Mouse (Mus musculus) liver, embryonic 13.5 days (tissue): ENCODE data around the gene Parp11. TPM values are rescaled to one million over a fixed set of nuclear protein-coding genes. Genes with fewer than 3 reads are reported as not detected.
A peak's percentile ranks its signal among the peaks of the same experiment; 100 is the strongest.

Experiments
- ATAC-seq: fragments of 200-750 bp; cut with Nextera tagmentation; 2 replicates; pipeline ENCODE4 v1.8.0; 2017; ENCODE audit warnings: low read depth, mild to moderate bottlenecking, moderate number of reproducible peaks, moderate library complexity
- DNase-seq: peaks from one replicate; pipeline ENCODE4 v3.0.0; 2022
- H3K27ac ChIP-seq: fragments of 300-500 bp; sonication (generic); 2 replicates; pipeline ENCODE4 v1.5.1; 2015; ENCODE audit warnings: moderate library complexity, mild to moderate bottlenecking, inconsistent platforms
- H3K27me3 ChIP-seq: fragments of 300-500 bp; sonication (generic); 2 replicates; pipeline ENCODE4 v1.6.1; 2015; ENCODE audit warnings: mild to moderate bottlenecking, inconsistent platforms
- H3K36me3 ChIP-seq: fragments of 300-500 bp; sonication (generic); 2 replicates; pipeline ENCODE4 v1.6.1; 2015; ENCODE audit warnings: mild to moderate bottlenecking, inconsistent platforms
- H3K4me1 ChIP-seq: fragments of 300-500 bp; sonication (generic); replicated peaks from 2 replicates; pipeline ENCODE4 v1.6.1; 2015; ENCODE audit warnings: inconsistent platforms
- H3K4me2 ChIP-seq: fragments of 300-500 bp; sonication (generic); 2 replicates; pipeline ENCODE4 v1.6.1; 2015; ENCODE audit warnings: inconsistent platforms, mild to moderate bottlenecking, moderate library complexity
- H3K4me3 ChIP-seq: fragments of 300-500 bp; sonication (generic); replicated peaks from 2 replicates; pipeline ENCODE4 v1.5.1; 2015; ENCODE audit warnings: mild to moderate bottlenecking, inconsistent platforms
- H3K9ac ChIP-seq: fragments of 300-500 bp; sonication (generic); 2 replicates; pipeline ENCODE4 v1.6.1; 2015; ENCODE audit warnings: mild to moderate bottlenecking, inconsistent platforms
- H3K9me3 ChIP-seq: fragments of 300-500 bp; sonication (generic); replicated peaks from 2 replicates; pipeline ENCODE4 v1.6.1; 2016; ENCODE audit warnings: inconsistent platforms
- WGBS: fragments of 180-500 bp; shearing (Covaris S2); methylation state at CpG from one replicate; pipeline ENCODE4 v1.1.7; 2015; ENCODE audit not compliant: insufficient replicate concordance; 5-methylcytosine and 5-hydroxymethylcytosine counted together
- polyA plus RNA-seq: library from polyadenylated mRNA; unstranded; fragments of >200 nt; fragmentation: Nextera tagmentation; extraction: Ambion mirVana; gene quantifications from 2 replicates; pipeline ENCODE4 v1.2.1, GENCODE M21; 2015

Parp11 gene
- polyA plus RNA-seq, result 6.2 and 7.5 TPM in 2 replicates

DNA sequence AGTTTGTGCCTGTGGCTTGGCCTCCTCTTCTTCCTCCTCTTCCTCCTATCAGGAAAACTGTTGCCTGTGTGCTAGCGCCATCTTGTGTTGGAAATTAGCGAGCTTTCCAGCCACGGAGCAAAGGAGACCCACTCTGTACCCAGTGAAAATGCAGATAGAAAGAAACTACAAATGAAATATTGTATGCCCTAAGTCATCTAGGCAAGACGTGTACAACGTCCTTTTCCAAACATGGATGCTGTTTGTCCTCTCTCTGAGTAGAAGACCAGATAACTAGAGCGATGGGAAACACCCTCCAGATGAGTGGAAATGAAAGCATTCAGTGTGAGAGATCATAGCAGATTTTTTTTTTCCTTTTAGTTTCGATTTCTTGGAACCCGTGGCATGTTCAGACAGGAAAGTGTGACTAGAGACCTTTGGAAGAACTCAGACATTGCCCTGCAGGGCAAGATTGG, at the start of gene Parp11:
TSS of gene Parp11 (plus strand) at position 405 of the 455 bp plus-strand sequence.
- Histone ChIP-seq H3K27me3 (peaks cover 35% of the 10 kb centered on the region), H3K9me3 (no peaks in the 10 kb centered on the region), H3K4me1 (peaks cover 20% of the 10 kb centered on the region), H3K27ac (no peak within 1 kb of the TSS), H3K9ac (no peak within 1 kb of the TSS), H3K4me3 (no peak within 1 kb of the TSS), H3K36me3 (no peaks in the 10 kb centered on the region), H3K4me2 (peak within 1 kb of the TSS; percentile 27)
- WGBS, result 9% methylated on average over 8 of the region's 8 CpGs
- ATAC-seq (no peak), DNase-seq (peak; percentile 26)

DNA sequence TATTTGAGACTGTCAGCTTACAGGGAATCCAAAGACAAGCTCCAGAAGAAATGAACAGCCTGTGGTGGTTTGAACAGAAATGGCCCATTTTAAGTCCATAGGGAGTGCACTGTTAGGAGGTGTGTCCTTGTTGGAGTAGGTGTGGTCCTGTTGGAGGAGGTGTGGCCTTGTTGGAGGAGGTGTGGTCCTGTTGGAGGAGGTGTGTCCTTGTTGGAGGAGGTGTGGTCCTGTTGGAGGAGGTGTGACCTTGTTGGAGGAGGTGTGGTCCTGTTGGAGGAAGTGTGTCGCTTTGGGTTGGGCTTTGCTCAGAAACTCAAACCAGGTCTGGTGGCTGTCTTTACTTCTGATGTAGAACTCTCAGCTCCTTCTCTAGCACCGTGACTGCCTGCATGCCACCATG, 48.6 kb upstream of the Parp11 start:
- no peak overlapping the region for H3K4me2 ChIP-seq
- H3K4me3 ChIP-seq, result no peak overlapping the region
- no peak overlapping the region for H3K9ac ChIP-seq
- H3K4me1 ChIP-seq, result peaks cover 22% of the 10 kb centered on the region
- no peaks in the 10 kb centered on the region for H3K27me3 ChIP-seq
- 22% methylated on average over 2 of the region's 2 CpGs for WGBS
- peak; percentile 87 for ATAC-seq
- H3K36me3 ChIP-seq, result no peaks in the 10 kb centered on the region
- H3K27ac ChIP-seq, result no peak overlapping the region
- DNase-seq, result peak; percentile 66
- H3K9me3 ChIP-seq, result no peaks in the 10 kb centered on the region

DNA sequence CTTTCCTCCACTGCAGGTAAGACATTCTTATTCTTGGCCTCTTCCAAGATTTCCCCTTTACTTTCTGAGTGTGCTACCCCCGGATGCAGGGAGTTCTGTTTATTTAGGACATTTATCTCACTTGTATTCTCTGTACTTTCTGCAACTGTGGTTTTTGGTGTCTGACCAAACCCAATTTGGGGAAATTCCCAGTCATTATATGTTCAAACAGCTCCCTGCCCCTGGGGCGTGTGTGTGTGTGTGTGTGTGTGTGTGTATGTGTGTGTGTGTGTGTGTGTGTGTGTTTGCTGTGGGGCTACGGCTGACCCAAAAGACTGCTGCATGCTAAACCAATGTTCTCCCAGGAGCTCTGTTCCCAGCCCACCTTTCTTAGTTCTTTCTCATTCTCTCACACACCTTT, 45.2 kb upstream of the Parp11 start:
- Histone ChIP-seq H3K27ac (no peak overlapping the region), H3K36me3 (no peaks in the 10 kb centered on the region), H3K4me3 (no peak overlapping the region), H3K27me3 (peaks cover 7% of the 10 kb centered on the region; the same call in 1 of the 2 replicates), H3K9me3 (no peaks in the 10 kb centered on the region), H3K4me1 (peaks cover 8% of the 10 kb centered on the region), H3K4me2 (no peak overlapping the region), H3K9ac (no peak overlapping the region)
- no peak for ATAC-seq
- WGBS, result 42% methylated on average over 3 of the region's 3 CpGs
- no peak for DNase-seq

DNA sequence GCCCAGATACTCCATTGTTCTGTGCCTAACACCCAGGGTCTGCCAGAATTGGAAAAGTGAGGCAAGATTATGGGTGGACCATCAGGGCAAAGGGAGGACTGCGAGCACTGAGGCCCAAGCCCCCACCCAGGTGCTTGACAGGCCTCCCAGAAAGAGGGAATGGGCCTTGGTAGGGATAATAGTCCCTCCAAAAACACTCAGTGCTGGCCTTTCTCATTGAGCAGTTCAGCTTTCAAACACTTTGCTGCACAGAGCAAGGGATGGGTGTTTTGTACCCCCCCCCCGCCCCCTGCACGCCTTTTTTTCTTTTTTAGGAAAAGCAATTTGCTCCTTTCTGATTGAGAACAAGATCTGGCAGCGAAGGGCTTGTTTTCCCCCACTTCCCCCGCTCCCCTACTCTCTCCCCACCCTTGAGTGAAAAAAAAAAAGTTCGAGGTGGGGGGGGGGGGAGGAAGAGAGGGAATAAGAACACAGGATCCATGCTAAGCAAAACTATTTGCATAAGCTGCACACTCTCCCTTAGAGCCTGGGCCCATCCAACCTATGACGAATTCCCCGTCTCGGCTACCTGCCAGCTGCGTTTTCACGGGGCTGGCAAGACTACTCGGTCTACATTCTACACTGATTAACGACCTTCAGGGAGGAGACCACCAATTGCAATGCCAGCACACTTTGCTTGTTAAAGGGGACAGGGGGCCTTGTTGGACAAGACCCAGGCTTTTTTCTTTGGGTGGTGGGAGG, 42.4 kb upstream of the Parp11 start:
- no peak overlapping the region for H3K27ac ChIP-seq
- H3K36me3 ChIP-seq, result no peaks in the 10 kb centered on the region
- 56% methylated on average over 13 of the region's 13 CpGs for WGBS
- no peak overlapping the region for H3K9ac ChIP-seq
- H3K27me3 ChIP-seq, result peaks cover 7% of the 10 kb centered on the region; the same call in 1 of the 2 replicates
- no peak overlapping the region for H3K4me2 ChIP-seq
- no peak for ATAC-seq
- H3K4me1 ChIP-seq, result no peaks in the 10 kb centered on the region
- no peaks in the 10 kb centered on the region for H3K9me3 ChIP-seq
- H3K4me3 ChIP-seq, result no peak overlapping the region
- no peak for DNase-seq

DNA sequence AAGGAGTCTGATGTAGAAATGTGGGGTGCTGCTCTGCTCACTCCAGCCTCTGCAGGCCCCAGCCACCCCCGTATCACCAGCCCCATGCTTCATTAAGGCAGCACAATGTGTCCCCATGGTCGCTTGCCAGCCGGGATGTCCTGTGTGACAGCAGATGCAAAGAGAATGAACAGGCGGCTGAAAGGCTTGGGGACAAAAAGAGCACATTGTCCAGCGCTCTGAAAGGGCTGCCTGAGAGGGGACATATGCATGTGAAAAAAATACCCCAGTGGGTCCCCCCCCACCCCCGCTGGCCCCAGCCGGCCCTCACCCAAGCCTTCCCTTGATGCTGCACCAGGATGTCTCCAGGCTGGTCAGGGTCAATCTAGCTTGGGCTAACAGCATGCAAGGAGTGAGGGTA, 41.0 kb upstream of the Parp11 start:
- no peak overlapping the region for H3K27ac ChIP-seq
- H3K36me3 ChIP-seq, result no peaks in the 10 kb centered on the region
- 68% methylated on average over 7 of the region's 7 CpGs for WGBS
- H3K9me3 ChIP-seq, result no peaks in the 10 kb centered on the region
- peaks cover 7% of the 10 kb centered on the region; the same call in 1 of the 2 replicates for H3K27me3 ChIP-seq
- no peak for DNase-seq
- no peak overlapping the region for H3K4me2 ChIP-seq
- H3K4me3 ChIP-seq, result no peak overlapping the region
- ATAC-seq, result no peak
- H3K9ac ChIP-seq, result no peak overlapping the region
- H3K4me1 ChIP-seq, result no peaks in the 10 kb centered on the region

DNA sequence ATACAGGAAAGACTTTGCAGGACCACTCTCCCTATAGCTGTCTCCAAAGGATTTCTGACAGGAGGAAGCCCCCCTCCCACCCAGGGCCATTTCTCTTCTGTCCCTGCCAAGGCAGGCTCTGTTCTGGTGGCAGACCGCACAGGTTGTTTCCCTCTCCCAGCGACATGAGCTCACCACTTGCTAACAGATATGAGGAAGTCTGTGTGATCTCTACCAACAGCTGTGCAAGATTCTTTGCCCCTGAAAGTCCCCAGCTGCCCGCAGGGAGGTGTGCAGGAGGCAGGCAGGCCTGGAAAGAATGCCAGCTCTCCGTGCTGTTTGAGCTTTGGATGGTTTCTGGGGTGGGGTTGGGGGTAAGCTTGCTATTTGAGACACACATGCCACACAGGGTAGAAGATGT, 38.9 kb upstream of the Parp11 start:
- Histone ChIP-seq H3K4me2 (no peak overlapping the region), H3K27ac (no peak overlapping the region), H3K4me1 (no peaks in the 10 kb centered on the region), H3K36me3 (no peaks in the 10 kb centered on the region), H3K27me3 (peaks cover 7% of the 10 kb centered on the region; the same call in 1 of the 2 replicates), H3K9ac (no peak overlapping the region), H3K4me3 (no peak overlapping the region), H3K9me3 (no peaks in the 10 kb centered on the region)
- 11% methylated on average over 4 of the region's 4 CpGs for WGBS
- no peak for DNase-seq
- no peak for ATAC-seq

DNA sequence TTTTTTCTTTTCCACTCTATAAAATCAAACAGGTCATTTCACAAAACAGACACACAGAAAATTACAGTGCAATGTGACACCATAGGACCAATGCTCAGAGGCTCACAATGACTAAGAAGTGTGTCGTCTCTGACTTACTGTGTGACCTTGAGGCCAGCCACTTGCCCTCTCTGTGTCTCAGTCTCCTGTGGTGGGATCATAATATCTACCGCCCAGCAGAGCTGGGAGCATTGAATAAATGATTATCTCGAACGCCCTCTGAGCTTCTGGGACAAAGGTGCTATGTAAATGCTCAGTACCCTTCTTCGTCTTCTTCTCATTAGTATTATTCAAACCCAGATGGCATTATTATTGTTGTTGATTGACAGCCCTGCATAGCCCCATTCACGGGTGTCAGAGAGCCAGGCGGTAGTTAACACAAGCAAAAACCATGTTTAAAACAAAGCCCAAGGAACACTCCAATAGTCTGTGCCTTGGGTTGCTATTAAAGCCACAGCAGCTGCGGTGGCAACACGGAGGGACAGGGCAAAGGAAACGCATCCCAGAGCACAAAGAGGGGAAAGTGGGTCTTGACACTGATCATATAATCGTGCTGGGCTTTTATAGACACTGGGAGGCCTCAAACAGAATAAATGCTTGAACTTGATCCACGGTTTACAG, 29.0 kb upstream of the Parp11 start:
- no peaks in the 10 kb centered on the region for H3K4me1 ChIP-seq
- DNase-seq (no peak), ATAC-seq (no peak)
- no peak overlapping the region for H3K4me3 ChIP-seq
- no peak overlapping the region for H3K27ac ChIP-seq
- H3K9ac ChIP-seq, result no peak overlapping the region
- WGBS, result 62% methylated on average over 12 of the region's 12 CpGs
- H3K9me3 ChIP-seq, result 0 out of 2 replicates have a peak, but pooled peaks cover 2% of the 10 kb centered on the region
- no peaks in the 10 kb centered on the region for H3K36me3 ChIP-seq
- no peak overlapping the region for H3K4me2 ChIP-seq
- no peaks in the 10 kb centered on the region for H3K27me3 ChIP-seq

DNA sequence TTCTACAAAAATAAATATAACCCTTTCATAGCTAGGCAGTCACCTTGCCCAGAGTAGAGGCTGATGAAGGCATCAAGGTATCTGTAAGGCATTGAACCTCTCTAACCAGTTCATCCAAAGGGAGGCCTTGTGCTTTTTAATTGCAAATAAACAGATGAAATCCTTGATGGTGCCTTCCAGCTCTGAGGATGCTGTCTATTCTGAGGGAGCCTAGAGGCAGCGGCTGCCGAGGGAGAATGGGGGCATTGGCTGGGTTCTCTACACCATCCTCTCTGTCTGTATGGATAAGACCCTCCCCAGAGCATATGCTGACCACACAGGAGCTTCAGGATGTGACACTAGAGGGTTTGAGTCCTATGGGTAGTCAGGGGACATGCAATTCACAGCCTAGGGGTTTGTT, 28.3 kb upstream of the Parp11 start:
- no peaks in the 10 kb centered on the region for H3K36me3 ChIP-seq
- H3K4me2 ChIP-seq, result no peak overlapping the region
- H3K9ac ChIP-seq, result no peak overlapping the region
- H3K4me1 ChIP-seq, result no peaks in the 10 kb centered on the region
- no peaks in the 10 kb centered on the region for H3K27me3 ChIP-seq
- ATAC-seq (no peak), DNase-seq (no peak)
- H3K27ac ChIP-seq, result no peak overlapping the region
- WGBS, result 48% methylated on average over 2 of the region's 2 CpGs
- H3K4me3 ChIP-seq, result no peak overlapping the region
- 0 out of 2 replicates have a peak, but pooled peaks cover 2% of the 10 kb centered on the region for H3K9me3 ChIP-seq

DNA sequence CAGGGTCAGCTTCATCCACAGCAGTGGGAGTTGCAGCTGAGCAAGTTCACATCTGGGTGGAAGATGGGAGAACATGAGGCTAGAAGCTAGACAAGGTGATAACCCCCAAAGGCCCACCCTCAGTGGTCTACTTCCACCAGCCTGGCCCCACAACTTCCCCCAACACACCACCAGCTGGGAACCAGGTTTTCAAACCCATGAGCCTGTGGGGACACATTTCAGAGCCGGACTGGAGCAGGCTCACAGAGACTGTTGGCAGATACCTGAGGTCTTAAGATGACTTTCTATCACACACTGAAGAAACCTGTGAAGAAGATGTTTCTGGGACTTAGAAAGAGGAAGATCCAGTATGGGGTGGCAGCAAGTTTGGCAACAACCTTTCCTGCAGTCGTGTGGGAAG, 26.5 kb upstream of the Parp11 start:
- no peak overlapping the region for H3K9ac ChIP-seq
- H3K4me2 ChIP-seq, result no peak overlapping the region
- no peaks in the 10 kb centered on the region for H3K9me3 ChIP-seq
- no peaks in the 10 kb centered on the region for H3K27me3 ChIP-seq
- no peak overlapping the region for H3K27ac ChIP-seq
- no peak overlapping the region for H3K4me3 ChIP-seq
- ATAC-seq, result no peak
- no peaks in the 10 kb centered on the region for H3K4me1 ChIP-seq
- WGBS, result 28% methylated on average over 2 of the region's 2 CpGs
- DNase-seq, result no peak
- no peaks in the 10 kb centered on the region for H3K36me3 ChIP-seq

DNA sequence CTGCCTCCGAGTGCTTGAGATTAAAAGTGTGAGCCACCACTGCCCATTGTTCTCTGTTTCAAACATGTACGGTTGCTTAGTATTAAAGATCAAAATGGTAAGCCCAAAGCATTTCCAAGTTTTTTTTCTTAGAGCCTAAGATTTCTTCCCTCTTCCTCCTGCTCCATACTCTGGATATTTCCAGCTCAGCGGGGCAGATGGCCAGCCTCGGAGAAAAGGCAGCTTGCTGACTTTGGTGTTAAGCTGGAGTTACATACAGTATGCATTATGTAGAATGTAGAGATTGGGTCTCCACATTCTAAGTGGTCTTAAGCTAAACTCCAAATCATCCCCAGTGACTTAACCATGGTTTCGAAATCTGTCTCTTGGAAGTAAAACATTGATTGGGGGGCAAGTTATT, 21.5 kb upstream of the Parp11 start:
- no peaks in the 10 kb centered on the region for H3K36me3 ChIP-seq
- H3K4me1 ChIP-seq, result no peaks in the 10 kb centered on the region
- 65% methylated on average over 5 of the region's 5 CpGs for WGBS

DNA sequence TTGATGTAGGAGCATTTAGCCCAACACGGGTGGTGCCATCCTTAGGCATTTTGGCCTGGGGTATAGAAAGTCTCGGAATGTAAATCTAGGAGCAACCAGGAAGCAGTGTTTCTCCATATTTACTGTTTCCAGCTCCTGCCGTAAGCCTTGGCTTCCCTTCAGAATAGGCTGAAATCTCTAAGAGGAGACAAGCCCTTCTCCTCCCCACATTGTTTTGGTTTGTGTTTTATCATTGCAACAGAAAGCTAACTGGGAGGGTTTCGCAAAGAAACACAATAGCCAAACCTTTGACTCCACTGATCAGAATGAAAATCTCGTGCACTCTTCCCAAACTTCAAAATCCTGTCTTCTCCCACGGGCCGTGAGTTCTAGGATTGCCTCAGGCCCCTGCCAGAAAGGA, 15.9 kb upstream of the Parp11 start:
- Histone ChIP-seq H3K4me3 (no peak overlapping the region), H3K27ac (no peak overlapping the region), H3K4me2 (no peak overlapping the region), H3K9ac (no peak overlapping the region), H3K27me3 (peaks cover 7% of the 10 kb centered on the region; the same call in 1 of the 2 replicates), H3K9me3 (no peaks in the 10 kb centered on the region), H3K36me3 (no peaks in the 10 kb centered on the region), H3K4me1 (no peaks in the 10 kb centered on the region)
- ATAC-seq, result no peak
- DNase-seq, result no peak
- 60% methylated on average over 7 of the region's 7 CpGs for WGBS

More for the DNA sequence above, 21.5 kb upstream of the Parp11 start:
- Histone ChIP-seq H3K4me2 (no peak overlapping the region), H3K27ac (no peak overlapping the region), H3K4me3 (no peak overlapping the region), H3K27me3 (peaks cover 5% of the 10 kb centered on the region; the same call in 1 of the 2 replicates), H3K9me3 (no peaks in the 10 kb centered on the region), H3K9ac (no peak overlapping the region)
- no peak for DNase-seq
- ATAC-seq, result no peak
